Mouse (Mus musculus): ENCODE measurements around the gene 4933402D24Rik. TPM values are rescaled to one million over a fixed set of nuclear protein-coding genes. Genes with fewer than 3 reads are reported as not detected.

4933402D24Rik gene
- not detected for total RNA-seq (2021)
- long read RNA-seq, experiment 1 = 0 reads
- long read RNA-seq, experiment 2 = 0 reads

GRCm38 (mm10) chr1:63769167-63769566 is at the start of gene 4933402D24Rik:
Gene 4933402D24Rik (minus strand): TSS chr1:63769267.
- no peak for DNase-seq

GRCm38 (mm10) chr1:63808584-63808983 is 39.5 kb upstream of the 4933402D24Rik start:
- DNase-seq = no peak

- DNase-seq = no peak
Observed at GRCm38 (mm10) chr1:63805095-63805494, 36.0 kb upstream of the 4933402D24Rik start.

GRCm38 (mm10) chr1:63794326-63794725 is 25.3 kb upstream of the 4933402D24Rik start:
- no peak for DNase-seq

DNA sequence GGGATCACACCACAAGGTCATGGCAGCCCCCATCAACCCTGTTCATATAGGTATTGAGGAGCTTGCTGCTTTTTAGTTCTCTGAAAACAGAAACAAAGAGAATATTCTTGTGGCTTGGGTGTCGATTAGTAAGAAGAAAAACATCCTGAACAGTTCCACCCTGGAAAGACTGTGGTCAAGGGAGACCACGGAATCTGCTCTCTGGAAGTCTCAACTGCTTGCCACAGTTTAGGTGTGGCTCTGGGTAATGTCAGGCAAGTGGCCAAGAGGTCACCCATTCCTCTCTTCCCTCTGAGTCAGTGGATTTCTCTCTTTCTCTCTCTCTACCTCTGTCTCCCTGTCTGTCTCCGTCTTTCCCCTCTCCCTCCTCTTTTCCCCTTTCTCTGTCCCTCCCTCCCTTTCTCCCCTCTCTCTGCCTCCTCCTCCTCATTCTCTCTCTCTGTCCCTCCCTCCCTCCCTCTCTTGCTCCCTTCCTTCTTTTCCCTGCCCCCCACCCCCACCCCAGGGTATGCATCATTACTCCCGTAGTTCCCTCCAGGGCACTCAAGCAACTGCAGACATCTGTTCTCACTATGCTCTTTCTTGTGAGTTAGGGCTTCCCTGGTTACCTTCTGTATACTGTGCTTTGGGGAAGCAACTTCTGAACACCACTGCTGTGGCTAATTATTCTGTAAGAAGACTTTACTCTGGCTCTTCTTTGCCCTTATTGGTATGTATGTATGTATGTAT is 8.0 kb upstream of the 4933402D24Rik start:
- DNase-seq = no peak

DNA sequence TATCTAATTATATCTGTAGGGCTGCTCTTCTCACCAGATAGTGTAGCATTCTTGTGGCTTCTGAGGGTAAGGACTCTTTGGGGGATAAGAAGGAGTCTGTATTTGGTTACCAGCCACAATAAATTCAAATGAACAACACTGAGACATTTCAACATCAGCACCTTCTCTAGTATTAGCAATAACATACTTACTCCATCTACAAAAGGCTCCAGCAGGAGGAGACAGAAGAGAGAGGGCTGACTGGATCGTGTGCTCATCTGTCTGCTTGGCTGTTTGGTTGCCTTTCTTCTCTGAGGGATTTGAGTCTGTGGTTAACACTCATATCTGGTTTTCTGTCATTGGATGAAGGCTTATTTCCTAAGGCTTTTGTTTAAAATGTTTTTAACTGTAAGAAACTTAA is 7.3 kb upstream of the 4933402D24Rik start:
- DNase-seq = no peak

DNA sequence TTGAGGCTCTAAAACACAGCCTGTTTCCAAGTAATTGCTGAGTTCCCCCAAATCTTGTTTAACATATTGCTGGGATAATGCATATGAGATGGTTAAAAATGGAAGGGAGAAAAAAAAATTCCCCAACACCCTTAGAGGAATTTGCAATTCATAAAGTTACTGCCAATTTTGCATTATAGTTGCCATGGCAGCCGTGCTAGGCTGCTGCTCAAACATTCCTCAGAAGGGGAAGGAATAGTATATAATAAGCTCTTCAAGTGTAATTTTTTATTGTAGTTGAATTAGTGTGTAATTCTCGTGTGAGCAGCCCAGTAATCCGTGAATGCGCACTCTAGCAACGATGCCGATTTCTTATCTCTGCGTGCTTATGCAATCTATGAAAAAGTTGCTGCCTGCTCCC is 1.2 kb upstream of the 4933402D24Rik start:
- no peak for DNase-seq

GRCm38 (mm10) chr1:63768112-63768511 is 955 bp downstream of the 4933402D24Rik start:
- DNase-seq = no peak

DNA sequence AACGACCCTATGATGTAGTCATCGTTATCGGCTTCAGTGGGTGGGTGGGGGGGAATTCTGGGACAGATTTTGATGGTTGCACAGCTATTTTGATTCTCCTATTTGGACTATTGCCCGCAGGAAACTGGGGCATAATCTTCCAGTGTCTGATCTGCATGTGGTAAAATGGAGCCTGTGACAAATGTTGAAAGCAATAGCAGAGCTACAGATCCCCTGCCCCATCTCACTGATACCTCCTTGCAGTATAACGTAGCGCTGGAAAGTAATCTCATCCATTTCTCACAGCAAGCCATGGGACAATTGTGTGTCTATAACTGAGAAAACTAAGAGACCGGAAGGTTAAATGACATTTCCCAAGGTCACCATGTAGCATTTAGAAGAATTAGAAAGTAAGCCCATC is 4.7 kb downstream of the 4933402D24Rik start:
- no peak for DNase-seq

DNA sequence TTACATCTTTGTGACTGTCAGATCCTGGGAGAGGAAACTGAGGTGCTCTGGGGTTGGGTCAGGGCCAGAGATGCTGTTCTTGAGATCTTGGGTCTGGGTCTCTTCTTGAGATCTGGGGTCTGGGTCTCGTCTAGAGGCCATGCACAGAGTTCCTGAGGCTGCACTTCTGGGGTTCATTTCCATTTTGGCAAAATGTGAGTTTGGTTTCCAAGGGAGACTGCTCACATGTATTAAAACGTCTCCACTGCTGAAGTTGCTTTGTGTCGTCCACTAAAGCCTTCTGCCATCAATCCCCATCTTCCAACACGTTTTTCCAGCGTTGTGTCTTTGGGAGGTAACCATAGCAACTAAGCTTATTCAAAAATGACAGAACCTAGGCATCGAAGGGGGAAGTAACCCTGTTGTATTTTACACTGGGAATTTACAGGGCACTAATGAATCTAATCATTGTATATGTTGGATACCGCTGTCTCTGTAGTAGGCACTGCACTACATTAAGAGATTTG is 5.1 kb downstream of the 4933402D24Rik start:
- DNase-seq = no peak

DNA sequence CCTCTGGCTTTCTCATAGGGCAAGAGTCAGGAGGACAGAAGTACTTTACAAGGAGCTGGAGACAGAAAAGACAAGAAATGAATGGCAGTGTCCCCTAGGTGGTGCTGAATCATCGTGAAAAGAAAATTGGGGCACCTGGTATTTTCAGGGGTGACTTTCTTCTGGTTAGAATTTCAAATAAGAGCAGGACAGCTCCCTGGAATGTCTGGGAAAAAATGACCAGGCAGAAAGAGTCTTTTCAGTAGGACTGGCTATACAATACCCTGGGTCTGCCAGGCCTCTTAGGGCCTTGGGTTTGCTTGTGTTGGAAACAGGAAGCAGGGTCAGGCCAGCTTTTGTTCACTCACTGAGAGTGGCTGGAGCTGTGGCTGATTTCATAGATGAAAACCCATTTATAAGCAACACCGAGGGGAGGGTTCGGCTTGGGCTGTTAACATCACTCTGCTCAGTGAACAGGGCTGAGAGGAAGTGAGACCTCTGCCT is 5.8 kb downstream of the 4933402D24Rik start:
- DNase-seq = peak; percentile 24 to 35

DNA sequence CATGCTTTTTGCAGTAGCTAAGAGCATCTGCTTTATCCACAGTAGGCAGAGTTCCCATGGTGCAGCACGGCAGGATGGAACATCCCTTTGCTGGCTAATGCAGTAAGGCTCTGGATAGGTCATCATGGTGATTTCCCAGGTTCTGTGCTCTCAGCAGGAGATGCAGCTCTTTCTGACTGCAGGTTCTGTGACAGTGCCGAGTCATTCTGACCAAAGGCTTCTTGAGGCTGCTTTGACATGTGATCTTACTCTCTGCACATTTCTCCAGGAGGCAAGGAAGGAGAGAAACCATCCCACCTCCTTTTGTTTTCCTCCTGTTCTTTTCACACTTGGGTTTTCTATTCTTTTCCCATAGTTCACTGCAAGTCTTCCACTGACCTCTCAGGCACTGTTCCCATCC is 13.1 kb downstream of the 4933402D24Rik start:
- no peak for DNase-seq

GRCm38 (mm10) chr1:63730240-63730771 is 38.8 kb downstream of the 4933402D24Rik start, which contains the start of the genes Mdh1b and Fastkd2:
Gene Mdh1b (minus strand): TSS chr1:63730318.
Gene Fastkd2 (plus strand): TSS chr1:63730614.
- DNase-seq = peak; percentile 93 to 96

DNA sequence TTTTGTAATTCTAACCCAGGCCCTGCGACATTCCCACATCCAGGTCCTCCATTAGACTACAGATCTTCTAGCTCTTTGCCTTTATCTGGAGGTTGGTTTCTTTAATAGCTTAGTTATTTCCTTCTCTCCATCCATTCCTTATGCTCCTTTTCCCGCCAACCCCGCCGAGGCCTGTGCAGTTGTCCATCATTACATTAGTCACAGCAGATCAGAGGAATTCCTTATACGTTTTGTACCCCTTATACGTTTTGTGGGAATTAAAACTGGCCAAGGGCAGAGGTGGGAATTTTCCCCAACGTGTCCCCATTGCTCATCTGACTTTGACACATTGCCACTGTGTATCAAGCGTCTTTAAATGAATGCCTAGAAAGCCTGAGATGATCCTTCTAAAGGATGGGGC is 39.3 kb downstream of the 4933402D24Rik start:
- no peak for DNase-seq

GRCm38 (mm10) chr1:63720161-63720560 is 48.9 kb downstream of the 4933402D24Rik start:
- DNase-seq = no peak

DNA sequence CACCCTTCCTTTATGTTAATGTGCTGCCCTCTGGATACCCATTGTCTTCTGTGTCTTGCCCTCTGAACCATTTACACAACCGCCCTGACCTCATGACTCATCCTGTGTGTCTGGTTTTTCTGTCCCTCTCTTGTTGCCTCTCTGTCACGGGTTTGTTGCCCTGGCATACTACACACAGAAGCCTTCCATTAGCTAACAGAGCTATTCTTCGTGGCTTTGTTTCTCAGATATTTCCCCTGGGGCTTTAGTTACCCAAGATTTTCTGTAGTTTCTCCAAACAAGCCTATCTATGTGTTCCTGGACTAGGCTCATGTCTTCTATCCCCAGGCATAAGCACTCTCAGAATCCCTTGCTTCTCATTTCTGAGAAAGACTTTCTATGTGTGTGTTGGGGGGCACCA is 60.2 kb downstream of the 4933402D24Rik start:
- no peak for DNase-seq

DNA sequence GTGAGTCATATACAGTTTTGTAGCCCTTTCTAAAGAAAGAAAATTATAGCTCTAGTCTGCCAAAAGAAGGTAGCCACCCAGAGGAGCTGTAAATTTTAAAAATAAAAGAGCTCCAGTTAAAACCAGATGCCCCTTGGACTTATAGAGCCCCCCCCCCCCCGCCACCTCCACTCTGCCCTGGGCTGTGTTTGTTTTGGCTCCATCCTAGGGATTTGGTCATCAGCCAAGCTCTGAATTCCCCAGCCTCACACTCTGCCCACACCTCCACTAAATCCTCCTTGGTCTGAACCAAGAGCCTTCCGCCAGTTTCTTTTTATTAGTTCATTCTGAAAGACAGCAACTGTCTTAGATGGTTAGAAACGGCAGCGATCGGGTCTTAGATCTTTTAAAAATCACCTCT is 63.3 kb downstream of the 4933402D24Rik start:
- no peak for DNase-seq

Other genes starting within 250 kb of the 4933402D24Rik start
- gene Gm39653, start 153.3 kb downstream of the 4933402D24Rik start, total RNA-seq (2021) = not detected
- not detected for gene Dytn, start 82.3 kb downstream of the 4933402D24Rik start, total RNA-seq (2021)
- gene Mdh1b, start 38.9 kb downstream of the 4933402D24Rik start, total RNA-seq (2021) = under 1 TPM in 1 of 2 experiments, not detected in 1; 0.21 TPM
- 10 to 100 TPM; 28.6 to 40.6 TPM for gene Fastkd2, start 38.7 kb downstream of the 4933402D24Rik start, total RNA-seq (2021)